Mouse (Mus musculus) myocyte (in vitro differentiated cells): ENCODE measurements around the gene Aco2. TPM values are rescaled to one million over a fixed set of nuclear protein-coding genes. Genes with fewer than 3 reads are reported as not detected.

Experiments used
- H3K27me3 ChIP-seq: one replicate; pipeline ENCODE4 v1.6.1; 2011; ENCODE audit not compliant: control insufficient read depth, insufficient read depth, insufficient read length
- H3K36me3 ChIP-seq: one replicate; pipeline ENCODE4 v1.6.1; 2011; ENCODE audit not compliant: control insufficient read depth, insufficient read depth
- H3K4me2 ChIP-seq: one replicate; pipeline ENCODE4 v1.6.1; 2011; ENCODE audit warnings: low read depth, control low read depth
- H3K4me3 ChIP-seq: one replicate; pipeline ENCODE4 v1.5.1; 2011; ENCODE audit warnings: mild to moderate bottlenecking, control low read depth, moderate library complexity
- H3K79me2 ChIP-seq: one replicate; pipeline ENCODE4 v1.6.1; 2011; ENCODE audit not compliant: control insufficient read depth, insufficient read depth
- H3ac ChIP-seq: one replicate; pipeline ENCODE4 v1.6.1; 2011; ENCODE audit not compliant: control insufficient read depth, insufficient read length
- CEBPB ChIP-seq: IDR thresholded peaks from 2 replicates; pipeline ENCODE4 v1.6.1; 2011; ENCODE audit warnings: mild to moderate bottlenecking, moderate library complexity; ENCODE audit not compliant: poor library complexity, insufficient read depth, severe bottlenecking
- E2F4 ChIP-seq: IDR thresholded peaks from one replicate; pipeline ENCODE4 v1.6.1; 2011; ENCODE audit warnings: mild to moderate bottlenecking, control low read depth, moderate library complexity; ENCODE audit not compliant: insufficient read depth
- MAX ChIP-seq: IDR thresholded peaks from one replicate; pipeline ENCODE4 v1.6.1; 2011; ENCODE audit warnings: low read depth, mild to moderate bottlenecking, control low read depth
- MYOD1 ChIP-seq, 3 experiments: IDR thresholded peaks; one replicate each; pipeline ENCODE4 v1.6.1; 2011; ENCODE audit warnings: control low read depth in 2 of 3, low read depth in 2 of 3, mild to moderate bottlenecking in 2 of 3, moderate library complexity in 1 of 3; ENCODE audit not compliant: insufficient read length in 2 of 3, control insufficient read depth in 1 of 3
- MYOG ChIP-seq, 3 experiments: IDR thresholded peaks; one replicate each; pipeline ENCODE4 v1.6.1; 2011; ENCODE audit warnings: control low read depth in 2 of 3, low read depth in 2 of 3, mild to moderate bottlenecking in 2 of 3; ENCODE audit not compliant: insufficient read length in 2 of 3, control insufficient read depth in 1 of 3, insufficient read depth in 1 of 3
- POLR2A ChIP-seq: IDR thresholded peaks from one replicate; pipeline ENCODE4 v1.6.1; 2011; ENCODE audit warnings: low read depth, mild to moderate bottlenecking, control low read depth, moderate library complexity; ENCODE audit not compliant: insufficient read length
- POLR2AphosphoS2 ChIP-seq: IDR thresholded peaks from one replicate; pipeline ENCODE4 v1.6.1; 2011; ENCODE audit warnings: low read depth, control low read depth; ENCODE audit not compliant: insufficient read length
- REST ChIP-seq: IDR thresholded peaks from one replicate; pipeline ENCODE4 v1.6.1; 2011; ENCODE audit warnings: mild to moderate bottlenecking, control low read depth, moderate library complexity; ENCODE audit not compliant: insufficient read depth, insufficient read length
- SRF ChIP-seq: IDR thresholded peaks from one replicate; pipeline ENCODE4 v1.6.1; 2011; ENCODE audit warnings: low read depth; ENCODE audit not compliant: control insufficient read depth, insufficient read length
- TCF12 ChIP-seq: IDR thresholded peaks from one replicate; pipeline ENCODE4 v1.6.1; 2011; ENCODE audit warnings: mild to moderate bottlenecking, control low read depth; ENCODE audit not compliant: poor library complexity, insufficient read depth, severe bottlenecking
- TCF3 ChIP-seq: IDR thresholded peaks from one replicate; pipeline ENCODE4 v1.6.1; 2011; ENCODE audit warnings: low read depth, control low read depth; ENCODE audit not compliant: insufficient read length
- USF1 ChIP-seq: IDR thresholded peaks from one replicate; pipeline ENCODE4 v1.6.1; 2011; ENCODE audit warnings: low read depth, mild to moderate bottlenecking, control low read depth, moderate library complexity
- polyA plus RNA-seq: library from polyadenylated mRNA; unstranded; fragments of >200 nt; fragmentation: generic; extraction: Trizol; gene quantifications from one replicate; pipeline ENCODE4 v1.2.1, GENCODE M21; 2012; ENCODE audit warnings: missing spikeins

Gene Aco2
- polyA plus RNA-seq, 1 experiment: 666 TPM

GRCm38 (mm10) chr15:81949076-81949475, 77.0 kb downstream of the Aco2 start:
- Histone ChIP-seq H3K4me2 (no peak overlapping the region), H3K4me3 (no peak overlapping the region), H3ac (no peak overlapping the region), H3K27me3 (no peaks in the 10 kb centered on the region), H3K79me2 (no peaks in the 10 kb centered on the region), H3K36me3 (no peaks in the 10 kb centered on the region)
- TF ChIP-seq E2F4 (no peak), POLR2AphosphoS2 (peak; percentile 76)

- Histone ChIP-seq H3K4me2 (no peak overlapping the region), H3K4me3 (no peak overlapping the region), H3K27me3 (no peaks in the 10 kb centered on the region), H3ac (no peak overlapping the region), H3K36me3 (no peaks in the 10 kb centered on the region), H3K79me2 (no peaks in the 10 kb centered on the region)
- TF ChIP-seq POLR2AphosphoS2 (peak; percentile 73), MYOG (IDR thresholded peaks at IDR 0.05; ENCODE audit: control insufficient read depth in 1 of 3, insufficient read depth in 1 of 3, insufficient read length in 2 of 3, low read depth in 2 of 3) (no peak)
Measured at GRCm38 (mm10) chr15:81949476-81950131, 77.5 kb downstream of the Aco2 start.

GRCm38 (mm10) chr15:81950716-81951115, 78.6 kb downstream of the Aco2 start:
- H3K4me2 ChIP-seq: no peak overlapping the region
- TF ChIP-seq E2F4: no peak
- TF ChIP-seq SRF: no peak
- no peak for TF ChIP-seq MYOD1 (IDR thresholded peaks at IDR 0.05; ENCODE audit: control insufficient read depth in 1 of 3, insufficient read length in 2 of 3, low read depth in 2 of 3)
- TF ChIP-seq TCF12: no peak
- no peak for TF ChIP-seq MYOG (IDR thresholded peaks at IDR 0.05; ENCODE audit: control insufficient read depth in 1 of 3, insufficient read depth in 1 of 3, insufficient read length in 2 of 3, low read depth in 2 of 3)
- no peak for TF ChIP-seq REST
- TF ChIP-seq MAX: no peak
- TF ChIP-seq POLR2AphosphoS2: no peak
- no peak for TF ChIP-seq USF1
- no peak for TF ChIP-seq POLR2A
- TF ChIP-seq CEBPB: no peak
- TF ChIP-seq TCF3: no peak
- H3K4me3 ChIP-seq: no peak overlapping the region
- H3ac ChIP-seq: no peak overlapping the region
- peaks cover 9% of the 10 kb centered on the region for H3K36me3 ChIP-seq
- H3K79me2 ChIP-seq: no peaks in the 10 kb centered on the region
- H3K27me3 ChIP-seq: no peaks in the 10 kb centered on the region

GRCm38 (mm10) chr15:81951159-81951558, 79.0 kb downstream of the Aco2 start:
- no peaks in the 10 kb centered on the region for H3K79me2 ChIP-seq
- no peak for TF ChIP-seq CEBPB
- TF ChIP-seq USF1: no peak
- TF ChIP-seq MAX: no peak
- no peak for TF ChIP-seq TCF3
- TF ChIP-seq POLR2AphosphoS2: no peak
- no peak for TF ChIP-seq E2F4
- no peak for TF ChIP-seq SRF
- no peak for TF ChIP-seq MYOD1 (IDR thresholded peaks at IDR 0.05; ENCODE audit: control insufficient read depth in 1 of 3, insufficient read length in 2 of 3, low read depth in 2 of 3)
- no peak for TF ChIP-seq POLR2A
- TF ChIP-seq MYOG (IDR thresholded peaks at IDR 0.05; ENCODE audit: control insufficient read depth in 1 of 3, insufficient read depth in 1 of 3, insufficient read length in 2 of 3, low read depth in 2 of 3): no peak
- TF ChIP-seq TCF12: no peak
- no peak for TF ChIP-seq REST

GRCm38 (mm10) chr15:81952310-81952709, 80.2 kb downstream of the Aco2 start:
- Histone ChIP-seq H3K4me3 (no peak overlapping the region), H3ac (no peak overlapping the region), H3K36me3 (peaks cover 16% of the 10 kb centered on the region), H3K27me3 (no peaks in the 10 kb centered on the region), H3K4me2 (no peak overlapping the region), H3K79me2 (no peaks in the 10 kb centered on the region)
- peak; percentile 35 for TF ChIP-seq POLR2AphosphoS2
- no peak for TF ChIP-seq MYOD1 (IDR thresholded peaks at IDR 0.05; ENCODE audit: control insufficient read depth in 1 of 3, insufficient read length in 2 of 3, low read depth in 2 of 3)

More at GRCm38 (mm10) chr15:81951159-81951558, 79.0 kb downstream of the Aco2 start:
- no peak overlapping the region for H3ac ChIP-seq
- no peak overlapping the region for H3K4me2 ChIP-seq
- H3K4me3 ChIP-seq: no peak overlapping the region
- H3K36me3 ChIP-seq: peaks cover 11% of the 10 kb centered on the region
- no peaks in the 10 kb centered on the region for H3K27me3 ChIP-seq
